Mouse (Mus musculus): ENCODE measurements around the gene C1qtnf3.

C1qtnf3 gene

DNA sequence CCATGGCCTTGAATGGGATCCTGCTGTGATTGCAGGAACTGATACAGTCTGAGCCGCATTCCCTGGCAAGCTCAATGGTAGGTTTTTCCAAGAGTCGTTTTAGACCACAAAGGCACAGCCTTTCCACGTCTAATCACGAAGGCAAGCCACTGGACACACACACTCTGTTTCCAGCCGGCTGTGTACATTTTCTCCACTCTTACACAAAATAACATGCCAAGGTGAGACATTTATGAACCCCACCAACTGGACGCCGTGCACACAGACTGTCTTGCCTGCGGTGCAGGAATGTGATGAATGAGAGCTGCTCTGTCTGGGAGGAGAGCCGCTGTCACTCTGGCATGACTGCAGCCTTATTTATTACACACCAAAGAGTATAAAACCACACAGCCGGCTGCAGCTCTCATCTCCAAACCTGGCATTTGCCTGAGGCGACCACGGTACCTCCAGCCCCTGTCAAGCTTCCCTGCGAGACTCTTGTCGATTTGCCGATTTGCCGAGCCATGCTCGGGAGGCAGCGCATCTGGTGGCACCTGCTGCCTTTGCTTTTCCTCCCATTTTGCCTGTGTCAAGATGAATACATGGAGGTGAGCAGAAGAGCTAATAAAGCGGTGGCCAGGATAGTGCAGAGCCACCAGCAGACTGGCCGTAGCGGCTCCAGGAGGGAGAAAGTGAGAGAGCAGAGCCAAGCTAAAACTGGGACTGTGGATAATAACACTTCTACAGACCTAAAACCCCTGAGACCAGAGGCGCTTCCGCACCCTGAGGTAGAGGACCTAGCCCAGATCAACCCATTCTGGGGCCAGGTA, at the start of gene C1qtnf3:
Gene C1qtnf3 (plus strand): TSS at position 382 of the 809 bp plus-strand sequence.
- peak; percentile 65 for DNase-seq

DNA sequence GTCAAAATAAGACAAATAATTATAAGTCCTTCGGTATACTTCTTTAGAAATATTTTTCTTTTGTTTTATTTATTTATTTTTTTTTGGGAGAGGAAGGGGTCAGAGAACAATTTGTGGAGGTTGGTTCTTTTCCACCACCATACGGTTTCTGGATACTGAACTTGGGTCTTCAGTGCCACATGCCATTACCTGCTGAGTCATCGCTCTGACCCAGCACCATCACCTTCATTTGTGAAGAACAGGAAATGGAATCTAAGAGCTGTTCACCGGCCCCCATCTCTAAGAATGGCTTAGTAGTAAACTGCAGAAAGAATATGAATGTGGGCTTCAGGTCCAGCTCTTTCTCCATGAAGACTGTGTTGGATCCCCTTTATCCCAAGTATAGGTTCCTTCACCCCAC, 49.8 kb upstream of the C1qtnf3 start:
- no peak for DNase-seq

DNA sequence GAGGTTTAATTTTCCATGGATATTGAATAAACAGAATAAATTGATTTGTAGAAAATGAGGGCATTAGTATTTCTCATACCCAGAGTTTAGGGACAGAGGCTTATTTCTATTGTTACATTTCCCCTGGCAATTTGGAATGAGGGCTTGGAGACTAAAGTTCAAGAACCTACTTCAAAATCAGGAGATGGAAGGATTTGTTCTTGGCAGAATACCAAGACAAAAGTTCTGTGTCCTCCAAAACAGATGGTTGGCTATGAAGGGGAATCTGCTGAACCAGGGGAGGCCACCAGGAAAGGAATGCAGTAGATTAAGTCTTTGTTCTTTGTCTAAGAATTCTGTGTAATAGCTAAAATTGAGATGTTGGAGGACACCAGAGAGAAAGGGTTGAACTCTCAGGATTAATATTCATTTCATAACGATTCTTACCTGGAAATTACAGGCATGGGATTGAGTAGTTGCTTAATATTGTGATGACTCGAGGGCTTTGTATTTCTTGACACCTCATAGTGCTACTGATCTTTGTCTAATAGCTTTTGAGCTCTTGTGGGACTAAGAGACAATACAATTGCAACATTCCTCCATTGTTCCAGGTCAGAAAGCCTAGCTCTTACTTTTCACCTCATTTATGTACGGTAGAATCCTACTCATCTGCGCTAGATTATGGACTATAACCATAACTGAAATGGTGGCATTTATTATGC, 35.4 kb upstream of the C1qtnf3 start:
- no peak for DNase-seq

DNA sequence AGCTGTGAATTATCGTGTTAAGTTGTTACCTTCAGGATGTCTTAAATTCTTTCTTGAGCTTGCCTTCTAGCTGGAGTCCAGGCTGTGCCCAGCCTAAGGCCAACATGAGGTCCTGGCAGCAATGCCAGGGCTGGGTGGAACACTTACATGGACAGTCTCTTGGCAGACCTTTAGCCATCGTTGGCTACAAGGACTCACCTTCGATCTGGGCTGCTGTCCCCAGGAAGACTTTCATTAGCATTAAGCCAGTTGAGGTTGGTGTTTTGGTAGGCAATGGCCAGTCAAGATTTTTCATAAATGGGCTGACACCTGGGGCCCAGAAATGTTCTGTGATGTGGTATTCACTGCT, 34.8 kb upstream of the C1qtnf3 start:
- DNase-seq: no peak

DNA sequence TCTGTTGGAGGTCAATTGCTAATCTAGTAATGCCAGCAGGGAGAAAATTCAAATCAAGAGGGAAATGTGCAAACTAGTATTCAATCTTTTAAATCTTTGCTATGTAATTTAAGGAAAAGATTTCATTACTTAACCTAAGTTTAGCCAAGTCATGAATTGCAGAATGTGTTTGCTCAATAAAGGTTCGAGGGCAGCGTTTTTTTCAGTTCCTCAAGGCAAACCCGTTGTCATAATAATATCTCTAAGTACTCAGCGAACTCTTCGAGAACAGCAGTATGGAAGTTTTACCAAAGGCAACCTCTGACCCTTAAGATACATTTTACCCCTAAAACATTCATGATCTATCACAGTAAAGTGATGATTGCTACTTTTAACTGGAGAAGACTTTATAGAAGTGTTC, 31.9 kb upstream of the C1qtnf3 start:
- DNase-seq: no peak

DNA sequence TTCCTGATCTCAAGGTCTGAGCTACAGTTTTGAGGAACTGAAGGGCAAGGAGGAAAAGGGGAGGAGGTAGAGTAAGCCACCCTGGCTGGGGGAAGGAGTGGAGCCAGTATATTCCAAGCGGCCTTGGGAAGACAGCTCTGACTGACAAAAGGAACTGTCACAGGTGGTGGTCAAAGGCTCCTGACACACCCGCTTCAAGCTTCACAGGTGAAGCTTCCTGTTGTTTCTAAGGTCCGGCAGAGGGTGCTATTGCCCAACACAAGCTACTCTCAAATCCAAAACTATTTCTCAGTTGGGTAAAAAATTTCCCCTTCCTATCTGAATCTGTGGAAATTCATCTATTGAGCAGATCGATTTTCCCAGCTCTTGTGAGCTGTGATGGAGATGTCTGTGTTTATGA, 31.1 kb upstream of the C1qtnf3 start:
- DNase-seq: peak; percentile 44

DNA sequence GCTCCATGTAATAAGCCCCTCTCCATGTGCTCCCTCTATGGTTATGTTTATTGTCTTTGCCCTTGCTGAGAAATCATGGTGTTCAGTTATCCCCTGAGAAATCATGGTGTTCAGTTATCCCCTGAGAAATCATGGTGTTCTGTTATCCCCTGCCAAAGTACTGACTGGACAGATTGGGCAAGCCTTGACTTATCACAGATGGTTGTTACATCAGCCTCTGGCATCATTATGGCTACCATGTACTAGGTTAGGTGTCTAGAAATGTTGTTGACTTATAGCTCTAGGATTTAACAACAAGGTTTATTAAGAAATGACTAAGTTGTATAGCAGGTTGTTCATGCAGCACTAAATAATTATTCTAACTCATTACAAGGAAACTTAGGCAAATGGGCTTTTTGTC, 30.1 kb upstream of the C1qtnf3 start:
- no peak for DNase-seq

DNA sequence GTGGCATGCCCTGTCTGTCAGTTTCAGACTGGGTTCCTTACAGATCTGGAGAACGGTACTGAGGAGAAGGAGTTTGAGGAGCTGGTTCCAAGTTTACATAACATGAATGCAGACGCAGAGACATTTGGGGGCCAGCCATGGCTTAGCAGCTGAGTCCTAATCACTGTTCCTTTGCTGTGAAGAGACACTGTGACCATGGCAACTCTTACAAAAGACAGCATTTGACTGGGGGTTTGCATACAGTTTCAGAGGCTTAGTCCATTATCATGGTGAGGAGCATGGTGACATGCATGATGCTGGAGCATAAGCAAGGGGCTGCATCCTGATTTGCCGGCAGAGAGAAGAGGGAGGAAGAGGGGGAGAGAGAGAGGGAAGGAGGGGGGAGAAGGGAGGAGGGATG, 29.6 kb upstream of the C1qtnf3 start:
- DNase-seq: no peak

DNA sequence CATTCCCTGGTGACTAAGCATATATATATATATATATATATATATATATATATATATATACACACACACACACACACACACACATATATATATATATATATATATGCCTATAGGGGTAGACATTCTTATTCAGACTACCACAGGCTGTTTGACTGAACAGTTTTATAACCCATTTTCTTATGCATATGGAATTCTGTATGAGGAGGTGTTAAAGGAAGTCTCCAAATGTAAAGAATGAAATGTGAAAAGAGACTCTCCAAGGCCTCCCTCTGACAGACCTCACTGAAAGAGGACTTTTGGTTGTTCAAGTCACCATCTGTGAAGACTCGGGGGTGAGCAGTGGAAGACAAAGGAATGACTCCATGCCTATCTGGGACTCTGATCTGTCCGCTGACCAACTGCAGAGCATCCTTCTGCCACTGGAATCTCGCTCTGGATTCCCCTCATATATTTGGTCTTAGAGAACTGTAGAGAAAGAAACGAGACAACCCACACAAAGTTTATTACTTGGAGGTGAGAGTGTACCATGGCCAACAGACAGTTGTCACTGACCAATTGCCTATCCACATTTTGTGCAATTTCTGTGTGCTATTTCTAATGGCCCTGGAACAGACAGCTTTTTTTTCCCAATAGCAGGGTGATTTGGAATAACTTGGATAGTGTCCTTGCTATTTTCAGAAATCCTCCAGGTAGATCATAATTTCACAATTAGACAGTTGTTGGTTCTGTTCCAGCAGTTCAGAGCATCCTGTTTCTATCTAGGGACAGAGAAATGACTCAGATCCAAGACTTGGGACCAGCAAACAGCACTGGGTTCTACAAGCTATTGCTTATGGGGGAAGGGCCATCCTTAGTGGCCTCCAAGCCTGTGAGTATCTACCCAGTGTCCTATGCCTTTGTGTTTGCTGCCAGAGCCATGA, 28.8 kb upstream of the C1qtnf3 start:
- DNase-seq: no peak

DNA sequence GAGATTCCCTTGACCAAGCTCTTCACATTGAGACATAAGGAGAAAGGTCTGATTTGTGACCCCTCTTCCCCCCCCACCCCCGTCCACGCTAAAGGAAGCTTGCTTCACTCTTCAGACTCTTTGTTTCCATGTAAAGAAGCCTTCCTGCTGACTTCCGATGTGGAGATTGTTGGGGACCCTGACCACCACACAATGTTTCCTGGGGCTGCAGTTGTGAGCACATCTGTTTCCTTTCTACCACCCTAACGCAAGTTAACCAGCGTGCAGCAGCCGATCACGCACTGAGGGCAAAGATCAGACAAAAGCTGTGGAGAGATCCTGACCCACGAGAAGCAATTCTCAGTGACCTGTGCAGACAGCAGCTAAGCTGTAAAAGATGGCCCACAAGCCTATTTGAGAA, 24.8 kb upstream of the C1qtnf3 start:
- peak; percentile 23 for DNase-seq

DNA sequence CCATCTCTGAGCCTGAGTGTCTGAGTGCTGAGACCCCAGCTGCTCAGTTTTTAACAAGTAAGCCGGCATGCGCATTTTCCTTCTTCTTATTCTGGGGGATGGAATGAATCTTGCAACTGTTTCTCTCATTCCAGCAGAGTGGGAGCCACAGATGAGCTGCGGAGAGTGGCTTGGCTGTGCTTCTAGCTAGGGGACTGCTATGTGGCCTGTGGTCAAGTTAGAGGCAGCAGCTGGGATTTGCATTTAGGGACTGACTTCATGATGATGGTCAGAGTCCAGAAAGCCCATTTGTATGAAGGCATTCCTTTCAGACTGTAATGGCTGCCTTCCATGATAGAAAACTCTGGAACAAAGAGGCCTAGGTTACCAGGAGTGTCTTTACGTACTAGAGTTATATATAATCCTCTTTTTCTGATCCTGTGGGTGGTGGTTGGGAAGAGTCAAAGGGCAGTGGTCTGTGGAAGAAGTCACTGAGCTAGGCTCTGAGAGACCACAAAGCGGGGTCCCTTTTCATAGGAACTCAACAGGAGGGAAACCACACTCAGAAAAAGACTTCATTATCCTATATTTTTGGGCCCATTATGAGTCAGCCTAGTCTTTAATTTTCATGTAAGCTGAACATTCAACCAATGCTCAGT, 23.4 kb upstream of the C1qtnf3 start:
- DNase-seq: no peak

DNA sequence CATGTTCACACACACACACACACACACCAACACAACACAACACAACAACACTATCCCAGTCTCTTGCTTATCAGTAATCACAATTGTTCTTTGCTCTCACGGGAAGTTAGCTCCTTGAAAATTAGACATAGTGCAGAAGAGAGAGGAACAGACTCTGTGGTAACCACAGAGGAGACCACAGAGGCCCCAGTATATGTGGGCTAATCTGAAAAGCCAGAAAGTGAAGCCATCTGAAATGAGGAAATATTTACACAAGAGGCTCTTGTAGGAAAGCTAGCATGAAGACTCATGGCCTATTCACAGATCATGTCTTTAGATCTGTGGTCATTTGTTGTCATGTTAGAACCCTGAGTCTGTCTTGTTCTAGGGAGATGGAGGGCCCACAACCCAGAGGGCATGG, 18.2 kb upstream of the C1qtnf3 start:
- DNase-seq: no peak

DNA sequence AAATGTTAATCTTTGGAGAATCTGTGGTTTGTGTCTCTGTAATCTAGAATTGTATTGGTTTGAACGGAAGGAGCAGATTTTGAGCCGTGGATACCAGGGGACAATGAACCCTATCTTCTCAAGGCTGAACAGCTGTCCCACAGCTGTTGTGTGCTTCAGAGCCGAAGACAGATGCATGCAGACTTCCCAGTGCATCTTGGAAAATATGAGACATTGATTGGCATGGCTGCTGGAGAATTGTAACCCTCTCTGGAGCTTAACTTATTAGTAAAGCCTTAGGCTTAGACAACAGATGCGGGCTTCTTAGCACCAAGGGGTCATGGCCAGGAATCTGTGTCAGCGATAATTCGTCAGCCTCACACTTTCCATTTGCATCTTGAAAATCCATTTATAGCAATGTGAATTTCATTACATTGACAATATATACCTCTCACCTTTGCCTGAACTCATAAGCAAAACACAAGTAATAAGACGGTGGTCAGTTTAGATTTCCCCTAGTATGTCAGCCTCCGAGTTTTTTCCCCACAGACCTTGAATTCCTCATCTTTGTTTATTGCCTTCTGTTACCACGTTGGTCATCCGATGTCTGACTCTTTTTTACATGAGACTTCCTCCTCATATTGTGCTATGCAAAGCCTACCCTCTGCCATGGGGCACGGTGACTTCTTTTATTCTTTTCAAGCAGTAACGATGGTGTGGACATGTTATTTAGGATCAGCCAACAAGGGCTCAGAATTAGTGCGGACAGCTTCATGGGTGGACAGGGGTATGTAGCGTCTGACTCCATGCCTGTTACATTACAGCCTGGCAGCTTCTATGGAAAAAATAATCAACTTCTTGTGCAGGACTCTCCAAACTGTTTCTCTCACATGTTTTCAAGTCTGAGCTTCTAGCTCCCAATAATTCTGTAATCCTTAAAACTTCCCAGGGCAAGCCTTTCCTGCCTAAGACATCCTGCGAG, 11.7 kb upstream of the C1qtnf3 start:
- peak; percentile 72 for DNase-seq

DNA sequence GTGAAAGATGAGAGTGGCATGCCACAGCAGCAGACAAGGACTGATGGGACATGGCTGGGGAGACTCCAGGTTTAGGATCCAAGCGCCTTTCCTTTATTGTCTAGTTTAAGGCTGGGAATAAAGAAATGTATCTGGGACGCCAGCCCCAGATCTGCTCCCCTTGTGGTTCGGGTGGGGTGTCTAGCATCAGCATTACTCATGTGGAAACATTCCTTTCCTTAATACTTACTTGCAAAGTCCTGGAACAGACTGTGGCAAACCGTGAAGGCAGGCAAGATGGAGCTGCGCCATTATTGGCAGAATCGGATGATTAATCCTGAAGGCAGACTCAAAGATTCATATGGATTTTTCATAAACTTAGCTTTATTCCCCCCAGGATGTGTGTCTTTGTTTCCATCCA, 10.2 kb upstream of the C1qtnf3 start:
- no peak for DNase-seq

DNA sequence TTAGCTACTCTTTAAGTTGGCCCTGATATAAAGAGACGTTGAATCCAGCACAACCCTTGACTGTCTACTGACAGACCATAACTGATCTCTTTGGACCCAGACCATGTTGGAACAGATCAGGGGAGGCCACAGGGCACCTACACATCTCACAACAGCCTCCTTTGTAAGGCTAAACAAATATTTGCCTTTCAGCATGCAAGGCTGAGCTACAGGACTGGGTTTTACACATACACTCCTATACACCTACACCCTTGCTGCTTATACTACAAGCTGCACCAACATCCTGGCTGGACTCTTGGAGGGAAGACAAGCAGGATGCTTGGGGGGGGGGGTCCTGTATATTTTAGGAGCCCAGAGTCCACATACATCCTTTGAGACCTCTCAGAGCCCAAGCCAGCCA, 4.3 kb upstream of the C1qtnf3 start:
- DNase-seq: no peak

DNA sequence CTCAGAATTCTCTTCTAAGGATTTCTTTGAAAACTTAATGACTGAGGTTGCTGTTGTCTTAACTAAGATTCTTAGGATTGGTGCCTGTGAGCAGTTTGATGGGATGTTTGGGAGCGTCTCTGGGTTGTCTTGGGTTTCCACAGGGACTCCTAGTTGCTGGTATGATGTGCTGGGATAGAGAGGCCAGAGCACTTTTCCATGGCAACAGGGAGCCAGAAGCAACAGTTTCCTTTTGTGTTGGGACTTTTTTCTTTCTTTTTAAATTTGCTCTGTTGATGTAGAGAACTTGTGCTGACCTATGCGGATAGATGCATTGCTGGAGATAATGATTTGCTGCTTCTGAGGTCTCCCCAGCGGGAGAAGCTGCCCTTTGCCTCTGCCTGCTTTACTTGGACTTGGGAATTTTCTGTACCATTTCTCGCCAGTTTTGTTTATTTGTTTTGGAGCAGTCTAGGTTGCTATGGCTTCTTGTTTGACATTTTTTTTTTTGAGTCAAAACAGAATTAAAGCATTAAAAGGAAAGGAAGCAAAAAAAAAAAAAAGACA, 701 bp downstream of the C1qtnf3 start:
- DNase-seq: peak; percentile 53

DNA sequence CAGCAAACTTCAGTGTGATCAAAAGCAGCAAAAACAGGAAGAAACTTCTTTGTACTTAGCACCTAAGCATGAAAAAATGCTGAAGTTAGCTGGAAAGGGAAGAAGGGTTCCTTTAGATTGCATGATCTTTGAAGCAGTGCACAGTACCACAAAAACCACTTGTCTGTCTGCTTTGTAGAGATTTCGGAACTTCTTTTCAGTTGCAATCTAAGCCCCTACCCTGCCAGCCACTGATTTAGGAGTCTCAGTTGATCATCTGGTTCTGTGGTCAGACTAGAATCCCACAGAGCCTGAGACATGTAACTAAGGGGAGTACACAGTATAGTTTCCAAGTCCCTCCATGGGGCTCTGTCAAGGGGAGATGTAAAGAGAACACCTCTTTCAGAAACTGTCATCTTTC, 1.3 kb downstream of the C1qtnf3 start:
- DNase-seq: no peak

DNA sequence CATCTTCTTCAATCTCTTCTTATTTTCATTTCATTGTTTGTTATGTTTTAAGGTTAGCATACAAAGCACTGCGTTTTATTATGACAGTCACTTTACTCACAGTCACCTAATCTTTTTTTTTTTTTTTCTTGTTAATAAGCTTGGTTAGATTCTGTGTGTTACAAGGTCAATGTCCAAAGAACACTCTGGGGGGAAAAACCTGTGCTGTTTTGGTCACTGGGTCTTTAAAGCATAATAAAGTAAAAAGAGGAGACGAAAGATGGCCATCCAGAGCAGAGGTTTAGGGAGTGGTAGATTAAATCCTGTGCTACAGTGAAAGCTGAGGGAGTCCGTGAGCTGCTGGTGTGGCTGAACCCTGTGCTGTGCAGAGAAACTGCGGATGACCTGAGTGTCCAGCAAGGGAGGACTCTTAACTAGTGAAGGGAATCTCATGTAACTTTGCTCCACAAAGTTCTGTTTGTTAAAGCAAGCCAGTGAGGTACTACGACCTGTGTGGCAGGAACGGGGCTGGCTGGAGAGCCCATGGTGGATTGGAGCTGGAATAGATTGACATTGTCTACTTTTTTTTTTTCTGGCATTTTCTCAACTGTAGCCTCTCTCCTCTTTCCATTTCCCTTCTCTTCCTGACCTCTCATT, 2.4 kb downstream of the C1qtnf3 start:
- DNase-seq: no peak

DNA sequence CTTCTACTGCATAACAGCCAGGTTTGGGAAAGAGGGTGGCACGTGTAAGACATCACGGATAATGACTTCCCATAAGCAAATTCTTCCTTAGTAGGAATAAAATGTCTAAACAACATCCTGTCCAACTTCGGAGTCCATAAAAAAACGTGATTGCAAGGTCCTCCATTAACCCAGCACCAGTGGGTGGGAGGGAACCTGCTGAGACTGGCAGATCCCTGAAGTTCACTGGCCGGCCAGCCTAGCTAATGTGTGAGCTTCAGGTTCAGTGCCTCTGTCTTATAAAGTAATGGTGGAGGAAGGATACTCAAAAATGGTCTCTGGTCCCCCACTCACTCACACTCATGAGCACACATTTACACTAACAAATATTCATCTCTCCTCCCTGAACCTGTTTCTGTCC, 3.0 kb downstream of the C1qtnf3 start:
- peak; percentile 58 for DNase-seq

DNA sequence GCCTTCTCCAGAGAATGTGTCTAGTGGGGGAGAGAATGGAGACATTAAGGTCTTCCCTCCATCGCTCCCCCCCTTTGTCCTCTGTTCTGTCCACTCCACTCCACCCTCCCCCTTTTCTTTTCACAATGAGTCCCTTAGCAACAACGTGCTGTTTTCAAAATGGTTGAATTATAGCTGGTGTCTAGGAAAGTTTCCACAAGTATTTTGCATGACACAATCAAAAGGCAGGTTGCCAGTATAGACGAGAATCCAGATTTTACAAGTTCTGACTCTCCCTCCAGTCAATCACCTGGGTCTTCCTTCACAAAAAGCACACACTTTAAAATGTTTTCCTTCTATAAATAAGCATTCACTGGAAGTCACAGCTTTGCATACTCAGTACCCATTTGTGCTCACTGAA, 4.6 kb downstream of the C1qtnf3 start:
- no peak for DNase-seq
